Mouse (Mus musculus): Measurements from ENCODE around the gene Furin. TPM values are rescaled to one million over a fixed set of nuclear protein-coding genes. Genes with fewer than 3 reads are reported as not detected.

The Furin gene
- polyA plus RNA-seq, 1 experiment from 2014 or later = 3.9 TPM

GRCm38 (mm10) chr7:80436571-80436970 lies 31.3 kb upstream of the Furin start:
- H3K36me3 ChIP-seq (ENCODE audit: control insufficient read depth, insufficient read depth, low read length) = no peaks in the 10 kb centered on the region
- 92% methylated on average over 7 of the region's 7 CpGs for WGBS
- H3K27me3 ChIP-seq (ENCODE audit: control insufficient read depth, insufficient read depth, low read depth, low read length) = no peaks in the 10 kb centered on the region
- ATAC-seq = no peak
- H3K4me2 ChIP-seq (ENCODE audit: low read length) = no peak overlapping the region
- no peak overlapping the region for H3K27ac ChIP-seq (ENCODE audit: low read length)
- H3K4me1 ChIP-seq (ENCODE audit: control insufficient read depth, insufficient read depth, low read length) = no peaks in the 10 kb centered on the region
- H3K9me3 ChIP-seq (replicated peaks; ENCODE audit: control insufficient read depth, low read length, poor library complexity, severe bottlenecking) = no peaks in the 10 kb centered on the region
- no peak overlapping the region for H3K9ac ChIP-seq (ENCODE audit: low read depth, low read length)
- no peak overlapping the region for H3K4me3 ChIP-seq (ENCODE audit: low read depth, low read length)

GRCm38 (mm10) chr7:80435594-80435993 lies 30.4 kb upstream of the Furin start:
- Histone ChIP-seq H3K9me3 (replicated peaks; ENCODE audit: control insufficient read depth, low read length, poor library complexity, severe bottlenecking) (no peaks in the 10 kb centered on the region), H3K9ac (ENCODE audit: low read depth, low read length) (no peak overlapping the region), H3K4me3 (ENCODE audit: low read depth, low read length) (no peak overlapping the region), H3K4me1 (ENCODE audit: control insufficient read depth, insufficient read depth, low read length) (no peaks in the 10 kb centered on the region), H3K27me3 (ENCODE audit: control insufficient read depth, insufficient read depth, low read depth, low read length) (no peaks in the 10 kb centered on the region), H3K36me3 (ENCODE audit: control insufficient read depth, insufficient read depth, low read length) (no peaks in the 10 kb centered on the region), H3K4me2 (ENCODE audit: low read length) (no peak overlapping the region), H3K27ac (ENCODE audit: low read length) (no peak overlapping the region)
- WGBS = 92% methylated on average over 3 of the region's 3 CpGs
- ATAC-seq = no peak

- H3K4me2 ChIP-seq (ENCODE audit: low read length) = no peak overlapping the region
- no peak overlapping the region for H3K27ac ChIP-seq (ENCODE audit: low read length)
- H3K27me3 ChIP-seq (ENCODE audit: control insufficient read depth, insufficient read depth, low read depth, low read length) = no peaks in the 10 kb centered on the region
- H3K9me3 ChIP-seq (replicated peaks; ENCODE audit: control insufficient read depth, low read length, poor library complexity, severe bottlenecking) = no peaks in the 10 kb centered on the region
- no peaks in the 10 kb centered on the region for H3K36me3 ChIP-seq (ENCODE audit: control insufficient read depth, insufficient read depth, low read length)
- no peak for ATAC-seq
- H3K4me1 ChIP-seq (ENCODE audit: control insufficient read depth, insufficient read depth, low read length) = no peaks in the 10 kb centered on the region
- H3K4me3 ChIP-seq (ENCODE audit: low read depth, low read length) = no peak overlapping the region
- no peak overlapping the region for H3K9ac ChIP-seq (ENCODE audit: low read depth, low read length)
- 91% methylated on average over 12 of the region's 12 CpGs for WGBS
These were observed 24.4 kb upstream of the Furin start for GRCm38 (mm10) chr7:80429661-80430060.

GRCm38 (mm10) chr7:80427730-80428129 lies 22.5 kb upstream of the Furin start:
- H3K27me3 ChIP-seq (ENCODE audit: control insufficient read depth, insufficient read depth, low read depth, low read length) = no peaks in the 10 kb centered on the region
- no peak overlapping the region for H3K27ac ChIP-seq (ENCODE audit: low read length)
- no peak for ATAC-seq
- H3K9me3 ChIP-seq (replicated peaks; ENCODE audit: control insufficient read depth, low read length, poor library complexity, severe bottlenecking) = no peaks in the 10 kb centered on the region
- no peaks in the 10 kb centered on the region for H3K36me3 ChIP-seq (ENCODE audit: control insufficient read depth, insufficient read depth, low read length)
- no peak overlapping the region for H3K4me3 ChIP-seq (ENCODE audit: low read depth, low read length)
- H3K4me2 ChIP-seq (ENCODE audit: low read length) = no peak overlapping the region
- no peak overlapping the region for H3K9ac ChIP-seq (ENCODE audit: low read depth, low read length)
- 84% methylated on average over 5 of the region's 5 CpGs for WGBS
- no peaks in the 10 kb centered on the region for H3K4me1 ChIP-seq (ENCODE audit: control insufficient read depth, insufficient read depth, low read length)

- 80% methylated on average over 7 of the region's 7 CpGs for WGBS
These were observed 21.1 kb upstream of the Furin start for GRCm38 (mm10) chr7:80426363-80426762.

GRCm38 (mm10) chr7:80424722-80425121 lies 19.5 kb upstream of the Furin start:
- ATAC-seq = no peak
- WGBS = 82% methylated on average over 6 of the region's 6 CpGs

More at GRCm38 (mm10) chr7:80426363-80426762, 21.1 kb upstream of the Furin start:
- Histone ChIP-seq H3K9me3 (replicated peaks; ENCODE audit: control insufficient read depth, low read length, poor library complexity, severe bottlenecking) (no peaks in the 10 kb centered on the region), H3K4me1 (ENCODE audit: control insufficient read depth, insufficient read depth, low read length) (no peaks in the 10 kb centered on the region), H3K27ac (ENCODE audit: low read length) (no peak overlapping the region), H3K27me3 (ENCODE audit: control insufficient read depth, insufficient read depth, low read depth, low read length) (no peaks in the 10 kb centered on the region), H3K4me2 (ENCODE audit: low read length) (no peak overlapping the region), H3K4me3 (ENCODE audit: low read depth, low read length) (no peak overlapping the region), H3K9ac (ENCODE audit: low read depth, low read length) (no peak overlapping the region), H3K36me3 (ENCODE audit: control insufficient read depth, insufficient read depth, low read length) (no peaks in the 10 kb centered on the region)
- no peak for ATAC-seq

GRCm38 (mm10) chr7:80422759-80423480 lies 17.7 kb upstream of the Furin start:
- H3K36me3 ChIP-seq (ENCODE audit: control insufficient read depth, insufficient read depth, low read length) = no peaks in the 10 kb centered on the region
- no peaks in the 10 kb centered on the region for H3K9me3 ChIP-seq (replicated peaks; ENCODE audit: control insufficient read depth, low read length, poor library complexity, severe bottlenecking)
- H3K4me2 ChIP-seq (ENCODE audit: low read length) = peak overlapping the region; percentile 28
- H3K27ac ChIP-seq (ENCODE audit: low read length) = no peak overlapping the region
- no peak overlapping the region for H3K4me3 ChIP-seq (ENCODE audit: low read depth, low read length)
- no peak overlapping the region for H3K9ac ChIP-seq (ENCODE audit: low read depth, low read length)
- H3K4me1 ChIP-seq (ENCODE audit: control insufficient read depth, insufficient read depth, low read length) = no peaks in the 10 kb centered on the region
- no peak for ATAC-seq
- H3K27me3 ChIP-seq (ENCODE audit: control insufficient read depth, insufficient read depth, low read depth, low read length) = no peaks in the 10 kb centered on the region
- 27% methylated on average over 20 of the region's 20 CpGs for WGBS

More at GRCm38 (mm10) chr7:80424722-80425121, 19.5 kb upstream of the Furin start:
- H3K36me3 ChIP-seq (ENCODE audit: control insufficient read depth, insufficient read depth, low read length) = no peaks in the 10 kb centered on the region
- H3K27me3 ChIP-seq (ENCODE audit: control insufficient read depth, insufficient read depth, low read depth, low read length) = no peaks in the 10 kb centered on the region
- no peak overlapping the region for H3K4me2 ChIP-seq (ENCODE audit: low read length)
- no peaks in the 10 kb centered on the region for H3K9me3 ChIP-seq (replicated peaks; ENCODE audit: control insufficient read depth, low read length, poor library complexity, severe bottlenecking)
- no peak overlapping the region for H3K27ac ChIP-seq (ENCODE audit: low read length)
- H3K4me1 ChIP-seq (ENCODE audit: control insufficient read depth, insufficient read depth, low read length) = no peaks in the 10 kb centered on the region
- no peak overlapping the region for H3K9ac ChIP-seq (ENCODE audit: low read depth, low read length)
- H3K4me3 ChIP-seq (ENCODE audit: low read depth, low read length) = no peak overlapping the region

GRCm38 (mm10) chr7:80421576-80421975 lies 16.3 kb upstream of the Furin start:
- H3K9ac ChIP-seq (ENCODE audit: low read depth, low read length) = no peak overlapping the region
- no peaks in the 10 kb centered on the region for H3K9me3 ChIP-seq (replicated peaks; ENCODE audit: control insufficient read depth, low read length, poor library complexity, severe bottlenecking)
- 96% methylated on average over 6 of the region's 6 CpGs for WGBS
- H3K27ac ChIP-seq (ENCODE audit: low read length) = no peak overlapping the region
- no peak for ATAC-seq
- H3K4me3 ChIP-seq (ENCODE audit: low read depth, low read length) = no peak overlapping the region
- no peaks in the 10 kb centered on the region for H3K36me3 ChIP-seq (ENCODE audit: control insufficient read depth, insufficient read depth, low read length)
- H3K27me3 ChIP-seq (ENCODE audit: control insufficient read depth, insufficient read depth, low read depth, low read length) = no peaks in the 10 kb centered on the region
- no peak overlapping the region for H3K4me2 ChIP-seq (ENCODE audit: low read length)
- H3K4me1 ChIP-seq (ENCODE audit: control insufficient read depth, insufficient read depth, low read length) = no peaks in the 10 kb centered on the region

GRCm38 (mm10) chr7:80420586-80420985 lies 15.3 kb upstream of the Furin start:
- Histone ChIP-seq H3K27ac (ENCODE audit: low read length) (no peak overlapping the region), H3K36me3 (ENCODE audit: control insufficient read depth, insufficient read depth, low read length) (no peaks in the 10 kb centered on the region), H3K9ac (ENCODE audit: low read depth, low read length) (no peak overlapping the region), H3K4me1 (ENCODE audit: control insufficient read depth, insufficient read depth, low read length) (no peaks in the 10 kb centered on the region), H3K4me2 (ENCODE audit: low read length) (no peak overlapping the region), H3K27me3 (ENCODE audit: control insufficient read depth, insufficient read depth, low read depth, low read length) (no peaks in the 10 kb centered on the region), H3K9me3 (replicated peaks; ENCODE audit: control insufficient read depth, low read length, poor library complexity, severe bottlenecking) (no peaks in the 10 kb centered on the region), H3K4me3 (ENCODE audit: low read depth, low read length) (no peak overlapping the region)
- ATAC-seq = no peak
- 83% methylated on average over 4 of the region's 4 CpGs for WGBS
